Mouse (Mus musculus) small intestine, adult 2 months (tissue): Measurements from ENCODE around the gene Lef1.

Source experiments
- CTCF ChIP-seq: fragments of 200-500 bp; IDR thresholded peaks from 2 replicates; pipeline ENCODE4 v1.5.1; 2012; ENCODE audit warnings: low read depth, mild to moderate bottlenecking, control low read depth, inconsistent platforms, low read length, moderate library complexity, mixed read lengths; ENCODE audit not compliant: insufficient replicate concordance, insufficient read length; ENCODE audit errors: extremely low read depth
- POLR2A ChIP-seq: fragments of 200-500 bp; IDR thresholded peaks from 2 replicates; pipeline ENCODE4 v1.6.1; 2012; ENCODE audit warnings: low read depth, mild to moderate bottlenecking, control low read depth, inconsistent platforms, low read length, moderate library complexity

- TF ChIP-seq CTCF (no peak), POLR2A (no peak)
These were observed 92.0 kb downstream of the Lef1 start for GRCm38 (mm10) chr3:131202311-131202710.
